Mouse (Mus musculus): Measurements from ENCODE around the gene Drc3.

- no peak for TF ChIP-seq CTCF (IDR thresholded peaks at IDR 0.05; ENCODE audit: insufficient read depth, low read depth, low read length)
- TF ChIP-seq POLR2A (IDR thresholded peaks at IDR 0.05; ENCODE audit: insufficient read depth, low read depth, low read length), result no peak
Observed at GRCm38 (mm10) chr11:60334124-60334523, 19.0 kb upstream of the Drc3 start.

Measured in olfactory bulb, adult 2 months (tissue).